Mouse (Mus musculus) MEL (cell line): ENCODE data around the gene Fcrl1. TPM values are rescaled to one million over a fixed set of nuclear protein-coding genes. Genes with fewer than 3 reads are reported as not detected.

Experiments
- DNase-seq: peaks from one replicate; pipeline ENCODE4 v3.0.0; 2011; ENCODE audit warnings: low read depth, low spot score
- H3K27ac ChIP-seq: 2 replicates; pipeline ENCODE4 v1.5.1; 2012; ENCODE audit warnings: low read depth, mild to moderate bottlenecking, control low read depth, low read length, moderate library complexity; ENCODE audit not compliant: control insufficient read depth
- H3K27me3 ChIP-seq, 2 experiments: fragments of 150-350 bp in 1 of 2; sonication (generic) in 1 of 2; 2 replicates each; pipeline ENCODE4 v1.6.1; 2012; ENCODE audit warnings: low read length in 2 of 2, mild to moderate bottlenecking in 2 of 2, improper control_type of control experiment in 1 of 2, moderate library complexity in 1 of 2; ENCODE audit not compliant: insufficient read depth in 2 of 2, control insufficient read depth in 1 of 2
- H3K36me3 ChIP-seq, 2 experiments: 2 replicates each; pipeline ENCODE4 v1.6.1; 2012 to 2014; ENCODE audit warnings: low read length in 2 of 2, improper control_type of control experiment in 1 of 2, inconsistent platforms in 1 of 2, mild to moderate bottlenecking in 1 of 2; ENCODE audit not compliant: insufficient read depth in 2 of 2, control insufficient read depth in 1 of 2
- H3K4me1 ChIP-seq, 2 experiments: fragments of 150-350 bp in 1 of 2; sonication (generic) in 1 of 2; 2 replicates each; pipeline ENCODE4 v1.6.1; 2012; ENCODE audit warnings: low read length in 2 of 2, improper control_type of control experiment in 1 of 2, mild to moderate bottlenecking in 1 of 2; ENCODE audit not compliant: insufficient read depth in 2 of 2, control insufficient read depth in 1 of 2
- H3K4me3 ChIP-seq, 2 experiments: fragments of 150-350 bp in 1 of 2; sonication (generic) in 1 of 2; 2 replicates each; pipeline ENCODE4 v1.5.1; 2012; ENCODE audit warnings: low read depth in 2 of 2, low read length in 2 of 2, mild to moderate bottlenecking in 2 of 2, moderate library complexity in 2 of 2, control low read depth in 1 of 2, improper control_type of control experiment in 1 of 2; ENCODE audit not compliant: control insufficient read depth in 1 of 2, insufficient read depth in 1 of 2
- H3K79me2 ChIP-seq: 2 replicates; pipeline ENCODE4 v1.6.1; 2012; ENCODE audit warnings: mild to moderate bottlenecking, low read length, moderate library complexity; ENCODE audit not compliant: control insufficient read depth, poor library complexity, insufficient read depth
- H3K9ac ChIP-seq: 2 replicates; pipeline ENCODE4 v1.6.1; 2012; ENCODE audit warnings: low read depth, mild to moderate bottlenecking, control low read depth, low read length, moderate library complexity; ENCODE audit not compliant: control insufficient read depth, poor library complexity, severe bottlenecking
- H3K9me3 ChIP-seq: fragments of 150-350 bp; sonication (generic); replicated peaks from 2 replicates; pipeline ENCODE4 v1.6.1; 2012; ENCODE audit warnings: mild to moderate bottlenecking, low read length, improper control_type of control experiment, moderate library complexity; ENCODE audit not compliant: insufficient read depth
- BHLHE40 ChIP-seq: IDR thresholded peaks from 2 replicates; pipeline ENCODE4 v1.6.1; 2012; ENCODE audit warnings: low read depth, mild to moderate bottlenecking, inconsistent platforms, low read length, improper control_type of control experiment, borderline replicate concordance
- GATA1 ChIP-seq: IDR thresholded peaks from 2 replicates; pipeline ENCODE4 v1.6.1; 2011; ENCODE audit warnings: low read depth, low read length, improper control_type of control experiment
- HCFC1 ChIP-seq: IDR thresholded peaks from 2 replicates; pipeline ENCODE4 v1.6.1; 2012; ENCODE audit warnings: low read depth, mild to moderate bottlenecking, inconsistent platforms, low read length, improper control_type of control experiment, moderate library complexity
- JUND ChIP-seq: IDR thresholded peaks from 2 replicates; pipeline ENCODE4 v1.6.1; 2011; ENCODE audit warnings: low read depth, mild to moderate bottlenecking, improper control_type of control experiment, low read length
- MAFK ChIP-seq: IDR thresholded peaks from 2 replicates; pipeline ENCODE4 v1.6.1; 2011; ENCODE audit warnings: low read depth, mild to moderate bottlenecking, low read length, improper control_type of control experiment, borderline replicate concordance
- MAX ChIP-seq: IDR thresholded peaks from 2 replicates; pipeline ENCODE4 v1.6.1; 2011; ENCODE audit warnings: low read length, improper control_type of control experiment
- MXI1 ChIP-seq: IDR thresholded peaks from 2 replicates; pipeline ENCODE4 v1.6.1; 2011; ENCODE audit warnings: mild to moderate bottlenecking, low read depth, low read length, improper control_type of control experiment
- MYB ChIP-seq: IDR thresholded peaks from 2 replicates; pipeline ENCODE4 v1.6.1; 2011; ENCODE audit warnings: mild to moderate bottlenecking, low read depth, low read length, improper control_type of control experiment
- MYC ChIP-seq: IDR thresholded peaks from 2 replicates; pipeline ENCODE4 v1.6.1; 2011; ENCODE audit warnings: low read depth, mild to moderate bottlenecking, low read length, improper control_type of control experiment, moderate library complexity
- POLR2AphosphoS2 ChIP-seq: IDR thresholded peaks from 2 replicates; pipeline ENCODE4 v1.6.1; 2011; ENCODE audit warnings: low read length, improper control_type of control experiment
- POLR2AphosphoS5 ChIP-seq: IDR thresholded peaks from 2 replicates; pipeline ENCODE4 v1.6.1; 2012; ENCODE audit warnings: low read depth, borderline replicate concordance, mild to moderate bottlenecking, inconsistent platforms, low read length, moderate library complexity, mixed read lengths
- RCOR1 ChIP-seq: IDR thresholded peaks from 2 replicates; pipeline ENCODE4 v1.6.1; 2012; ENCODE audit warnings: low read depth, mild to moderate bottlenecking, inconsistent platforms, low read length, improper control_type of control experiment
- SIN3A ChIP-seq: IDR thresholded peaks from 2 replicates; pipeline ENCODE4 v1.6.1; 2012; ENCODE audit warnings: low read length, improper control_type of control experiment, inconsistent platforms
- UBTF ChIP-seq: IDR thresholded peaks from 2 replicates; pipeline ENCODE4 v1.6.1; 2012; ENCODE audit warnings: low read depth, mild to moderate bottlenecking, inconsistent platforms, low read length, improper control_type of control experiment, moderate library complexity, borderline replicate concordance; ENCODE audit not compliant: insufficient read depth
- USF1 ChIP-seq: IDR thresholded peaks from 2 replicates; pipeline ENCODE4 v1.6.1; 2014; ENCODE audit warnings: low read depth, mild to moderate bottlenecking, inconsistent platforms, low read length, improper control_type of control experiment, moderate library complexity
- ZNF384 ChIP-seq: IDR thresholded peaks from 2 replicates; pipeline ENCODE4 v1.6.1; 2012; ENCODE audit warnings: low read depth, mild to moderate bottlenecking, inconsistent platforms, low read length, improper control_type of control experiment
- polyA plus RNA-seq, 2 experiments: library from polyadenylated mRNA; stranded (reverse) in 1 of 2; unstranded in 1 of 2; fragments of >175 nt in 1 of 2; fragments of >200 nt in 1 of 2; gene quantifications; 2 replicates each; pipeline versions ENCODE4 v1.2.1 to v1.2.4; 2012; ENCODE audit warnings: low replicate concordance in 2 of 2, low read depth in 1 of 2; ENCODE audit not compliant: insufficient read length in 2 of 2, insufficient read depth in 1 of 2, missing spikeins in 1 of 2
- total RNA-seq: library from RNA; depleted of rRNA; stranded (reverse); fragments of 300-350 nt; gene quantifications from 2 replicates; pipeline ENCODE4 v1.2.3, GENCODE M21; 2012

Fcrl1 gene
- total and polyA plus RNA-seq, 3 experiments = 0.07 TPM; not detected in 2

DNA sequence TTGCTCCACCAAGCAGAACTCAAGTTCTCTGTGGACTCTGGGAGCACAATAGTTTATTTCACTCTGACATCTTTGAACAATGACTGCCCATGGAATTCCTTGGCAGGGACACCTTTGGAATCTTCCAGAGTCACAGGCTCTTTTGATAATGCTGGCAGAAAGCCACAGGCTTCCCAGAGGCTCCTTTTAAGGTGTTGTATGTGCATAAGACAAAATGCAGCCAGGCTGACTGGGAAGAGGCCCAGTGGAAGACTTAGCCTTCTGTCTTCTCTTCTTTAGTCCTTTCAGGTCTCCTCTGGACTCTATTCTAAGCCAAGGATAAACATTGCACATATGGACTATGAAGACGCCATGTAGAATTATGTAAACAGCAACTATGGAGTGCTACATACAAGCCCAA lies 14.7 kb downstream of the Fcrl1 start:
- H3K36me3 ChIP-seq = no peaks in the 10 kb centered on the region
- DNase-seq = no peak
- H3K27ac ChIP-seq = no peak overlapping the region
- H3K79me2 ChIP-seq = no peaks in the 10 kb centered on the region
- H3K9me3 ChIP-seq = no peaks in the 10 kb centered on the region
- peaks cover 0 to 11% of the 10 kb centered on the region in 2 experiments; a peak in 3 of 4 replicates for H3K27me3 ChIP-seq
- H3K9ac ChIP-seq = no peak overlapping the region
- H3K4me1 ChIP-seq = no peaks in the 10 kb centered on the region
- TF ChIP-seq MAX (no peak), MAFK (no peak)
- H3K4me3 ChIP-seq = no peak overlapping the region

DNA sequence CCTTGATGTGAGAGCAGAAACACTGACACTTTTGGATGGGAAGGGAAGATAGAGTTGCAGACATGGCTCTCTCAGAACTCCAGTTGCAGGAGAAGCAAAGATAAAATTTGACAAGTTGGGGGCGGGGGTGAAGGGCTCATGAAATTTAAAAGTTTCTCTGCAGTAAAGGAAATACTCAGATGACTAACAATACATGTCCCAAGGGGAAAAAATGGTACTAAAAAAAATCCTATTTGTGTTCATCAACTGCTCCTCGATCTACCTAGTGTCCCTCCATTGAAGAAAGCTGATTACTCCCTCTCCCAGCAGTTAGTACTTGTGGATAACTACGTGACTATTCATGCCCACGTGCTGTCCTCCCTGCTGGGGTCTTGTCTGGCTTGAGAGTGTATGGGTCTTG lies 22.6 kb downstream of the Fcrl1 start:
- no peak overlapping the region for H3K4me3 ChIP-seq
- TF ChIP-seq GATA1 = no peak
- no peak for TF ChIP-seq MYB
- TF ChIP-seq BHLHE40 = no peak
- peaks cover 2 to 4% of the 10 kb centered on the region in 2 experiments; a peak in 3 of 4 replicates for H3K27me3 ChIP-seq
- no peak overlapping the region for H3K9ac ChIP-seq
- no peak overlapping the region for H3K27ac ChIP-seq
- no peaks in the 10 kb centered on the region for H3K79me2 ChIP-seq
- H3K4me1 ChIP-seq = no peaks in the 10 kb centered on the region
- DNase-seq = no peak
- no peaks in the 10 kb centered on the region for H3K9me3 ChIP-seq
- H3K36me3 ChIP-seq = no peaks in the 10 kb centered on the region

DNA sequence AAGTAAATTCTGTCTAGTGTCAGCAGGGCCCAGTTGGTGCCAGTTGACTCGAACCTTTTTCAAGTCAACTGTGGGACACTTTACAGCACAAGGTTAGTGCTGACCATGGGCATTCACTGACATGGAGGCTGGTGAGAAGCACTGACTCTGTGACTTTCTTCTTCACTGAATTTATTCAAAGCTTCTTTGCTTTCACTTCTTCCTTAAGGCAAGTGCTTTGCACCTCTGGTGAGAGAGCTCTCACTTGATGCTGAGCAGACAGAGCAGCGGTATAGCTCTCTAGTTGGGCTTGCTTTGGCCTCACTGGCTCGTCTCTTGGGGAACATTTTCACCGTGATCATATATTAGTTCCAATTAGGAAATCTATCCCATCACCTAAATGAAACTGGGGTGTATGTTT lies 23.7 kb downstream of the Fcrl1 start:
- no peaks in the 10 kb centered on the region for H3K36me3 ChIP-seq
- no peak overlapping the region for H3K9ac ChIP-seq
- no peak overlapping the region for H3K4me3 ChIP-seq
- peaks cover 2 to 4% of the 10 kb centered on the region in 2 experiments; a peak in 3 of 4 replicates for H3K27me3 ChIP-seq
- DNase-seq = no peak
- H3K9me3 ChIP-seq = no peaks in the 10 kb centered on the region
- H3K79me2 ChIP-seq = no peaks in the 10 kb centered on the region
- no peak overlapping the region for H3K27ac ChIP-seq
- H3K4me1 ChIP-seq = no peaks in the 10 kb centered on the region
- TF ChIP-seq UBTF = no peak
- no peak for TF ChIP-seq GATA1
- no peak for TF ChIP-seq ZNF384
- no peak for TF ChIP-seq HCFC1
- no peak for TF ChIP-seq JUND
- no peak for TF ChIP-seq POLR2AphosphoS5
- no peak for TF ChIP-seq POLR2AphosphoS2
- no peak for TF ChIP-seq USF1
- no peak for TF ChIP-seq MXI1
- no peak for TF ChIP-seq RCOR1
- TF ChIP-seq SIN3A = no peak
- TF ChIP-seq MAFK = no peak
- TF ChIP-seq MYC = no peak
